Mouse (Mus musculus) CD4-positive, CD25-positive, alpha-beta regulatory T cell, adult 2 months (primary cell): ENCODE results near the gene Kmt2e.

ENCODE experiments used
- DNase-seq: peaks from one replicate; pipeline ENCODE4 v3.0.0-alpha.2; 2012; ENCODE audit warnings: low read depth, low spot score

The Kmt2e gene

GRCm38 (mm10) chr5:23410040-23410717, 24.1 kb upstream of the Kmt2e start:
- DNase-seq = no peak

- DNase-seq = no peak
Observed at GRCm38 (mm10) chr5:23410718-23411101, 23.5 kb upstream of the Kmt2e start.

GRCm38 (mm10) chr5:23411640-23412039, 22.6 kb upstream of the Kmt2e start:
- no peak for DNase-seq

GRCm38 (mm10) chr5:23412247-23412948, 21.8 kb upstream of the Kmt2e start:
- no peak for DNase-seq

GRCm38 (mm10) chr5:23413058-23413457, 21.2 kb upstream of the Kmt2e start:
- no peak for DNase-seq

- DNase-seq = peak; percentile 62
Observed at GRCm38 (mm10) chr5:23413575-23414470, 20.4 kb upstream of the Kmt2e start.

- no peak for DNase-seq
Observed at GRCm38 (mm10) chr5:23414490-23415126, 19.6 kb upstream of the Kmt2e start.

- peak; percentile 86 for DNase-seq
Observed at GRCm38 (mm10) chr5:23415571-23416285, 18.5 kb upstream of the Kmt2e start.

GRCm38 (mm10) chr5:23416286-23416643, 18.0 kb upstream of the Kmt2e start:
- DNase-seq = peak; percentile 65

- no peak for DNase-seq
Observed at GRCm38 (mm10) chr5:23417716-23418115, 16.5 kb upstream of the Kmt2e start.

GRCm38 (mm10) chr5:23418147-23418781, 16.0 kb upstream of the Kmt2e start:
- peak; percentile 95 for DNase-seq

- DNase-seq = peak; percentile 29
Observed at GRCm38 (mm10) chr5:23418797-23419595, 15.2 kb upstream of the Kmt2e start.

GRCm38 (mm10) chr5:23419616-23420170, 14.5 kb upstream of the Kmt2e start:
- peak; percentile 49 for DNase-seq

GRCm38 (mm10) chr5:23420410-23420809, 13.8 kb upstream of the Kmt2e start:
- DNase-seq = no peak

GRCm38 (mm10) chr5:23421440-23421839, 12.8 kb upstream of the Kmt2e start:
- DNase-seq = no peak

- DNase-seq = no peak
Observed at GRCm38 (mm10) chr5:23423036-23423435, 11.2 kb upstream of the Kmt2e start.

- no peak for DNase-seq
Observed at GRCm38 (mm10) chr5:23427501-23427900, 6.7 kb upstream of the Kmt2e start.

GRCm38 (mm10) chr5:23431070-23431864, 3.0 kb upstream of the Kmt2e start:
- peak; percentile 36 for DNase-seq
